Mouse (Mus musculus) mouse embryonic stem cell (cell line): ENCODE measurements around the gene Slc29a2.

Experiments used
- in situ Hi-C, 2 experiments: fragments of 300-500 bp; cut with MboI; formaldehyde crosslinking; loops; 1 replicate in 1 of 2; 3 replicates in 1 of 2; pipeline ENCODE4 v1.14.3; 2019 to 2020; ENCODE audit warnings: low sequenced_read_pairs in 2 of 2, low pct_unique_long_range_greater_than_20kb in 1 of 2, mixed read lengths in 1 of 2; ENCODE audit not compliant: unreplicated experiment in 1 of 2

Slc29a2 gene

GRCm38 (mm10) chr19:5017611-5018010 is 6.0 kb upstream of the Slc29a2 start:
- in situ Hi-C loops = no loop called here

GRCm38 (mm10) chr19:5018191-5018590 is 5.5 kb upstream of the Slc29a2 start:
- in situ Hi-C loops = no loop called here

GRCm38 (mm10) chr19:5021416-5021815 is 2.2 kb upstream of the Slc29a2 start:
- in situ Hi-C loops = no loop called here

- in situ Hi-C loops = no loop called here
Measured at GRCm38 (mm10) chr19:5026111-5026510, 2.5 kb downstream of the Slc29a2 start.

GRCm38 (mm10) chr19:5032686-5033085 is 9.0 kb downstream of the Slc29a2 start:
- in situ Hi-C loops = no loop called here

- in situ Hi-C loops = no loop called here
Measured at GRCm38 (mm10) chr19:5036577-5036976, 12.9 kb downstream of the Slc29a2 start.

GRCm38 (mm10) chr19:5037678-5038571 is 14.3 kb downstream of the Slc29a2 start:
- in situ Hi-C loops = no loop called here

GRCm38 (mm10) chr19:5038709-5039156 is 15.1 kb downstream of the Slc29a2 start, which contains the start of the genes B4gat1 and AC124502.3:
TSS of gene B4gat1 (plus strand) at chr19:5038826.
TSS of gene AC124502.3 (plus strand) at chr19:5038891.
- in situ Hi-C loops = no loop called here

GRCm38 (mm10) chr19:5039301-5040114 is 15.8 kb downstream of the Slc29a2 start:
- in situ Hi-C loops = no loop called here

- in situ Hi-C loops = no loop called here
Measured at GRCm38 (mm10) chr19:5040862-5041523, 17.3 kb downstream of the Slc29a2 start, which contains the start of gene Brms1. TSS of gene Brms1 (plus strand) at chr19:5041354.

- in situ Hi-C loops = no loop called here
Measured at GRCm38 (mm10) chr19:5041588-5041987, 17.9 kb downstream of the Slc29a2 start.

GRCm38 (mm10) chr19:5045531-5045930 is 21.9 kb downstream of the Slc29a2 start:
- in situ Hi-C loops = no loop called here

- in situ Hi-C loops = no loop called here
Measured at GRCm38 (mm10) chr19:5048138-5049056, 24.7 kb downstream of the Slc29a2 start.

GRCm38 (mm10) chr19:5049325-5049724 is 25.7 kb downstream of the Slc29a2 start:
- in situ Hi-C loops = no loop called here

GRCm38 (mm10) chr19:5050047-5050905 is 26.6 kb downstream of the Slc29a2 start, which contains the start of gene Rin1:
TSS of gene Rin1 (plus strand) at chr19:5050481.
- in situ Hi-C loops = no loop called here

GRCm38 (mm10) chr19:5051031-5051430 is 27.4 kb downstream of the Slc29a2 start:
- in situ Hi-C loops = no loop called here

- in situ Hi-C loops = no loop called here
Measured at GRCm38 (mm10) chr19:5051515-5051914, 27.9 kb downstream of the Slc29a2 start.
